Mouse (Mus musculus): ENCODE results near the gene Amz1.

Amz1 gene

GRCm38 (mm10) chr5:140723822-140724221, at the start of gene Amz1:
Gene Amz1, plus strand, starts transcription at chr5:140724127.
- DNase-seq (ENCODE audit: low spot score in 2 of 2): peak; percentile 71 to 82

DNA sequence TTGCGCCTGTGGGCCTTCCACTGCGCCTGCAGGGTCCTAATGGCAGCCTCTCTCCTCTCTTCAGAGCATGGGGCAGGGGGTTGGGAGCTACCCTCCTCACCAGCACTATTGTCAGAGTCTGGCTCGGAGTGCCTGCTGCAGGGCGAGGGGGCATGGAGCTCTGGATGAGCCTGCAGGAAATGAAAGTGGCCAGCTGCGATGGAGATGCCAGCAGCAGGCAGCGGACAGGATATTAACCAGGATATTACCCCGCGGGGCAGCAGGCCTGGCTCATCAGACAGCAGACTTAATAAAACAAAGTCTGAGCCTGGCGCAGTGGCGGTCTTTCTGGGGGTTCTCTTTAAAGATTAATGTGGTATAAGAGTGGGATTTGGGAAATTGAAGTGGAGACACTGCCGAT, 48.8 kb upstream of the Amz1 start:
- DNase-seq (ENCODE audit: low spot score in 2 of 2): no peak

DNA sequence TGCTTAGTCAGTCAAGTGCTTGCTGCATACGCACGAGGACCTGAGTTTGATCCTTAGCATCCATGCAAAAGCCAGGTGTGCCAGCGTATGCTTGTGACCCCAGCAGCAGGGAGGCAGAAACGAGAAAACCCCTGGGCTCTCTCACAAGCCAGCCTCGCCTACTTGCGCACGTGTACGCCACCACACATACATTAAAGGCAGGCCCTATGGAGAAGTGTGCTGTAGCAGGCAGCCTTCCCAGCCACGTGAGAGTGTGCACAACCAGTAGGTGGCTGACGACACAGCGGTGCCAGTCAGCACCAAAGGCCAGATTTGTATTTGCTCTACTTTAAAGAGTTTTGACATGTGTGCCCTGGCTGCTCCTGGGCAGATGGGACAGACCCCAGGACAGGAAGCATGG, 48.3 kb upstream of the Amz1 start:
- DNase-seq (ENCODE audit: low spot score in 2 of 2): peak; percentile 36 to 67

- DNase-seq (ENCODE audit: low spot score in 2 of 2): no peak
Observed at GRCm38 (mm10) chr5:140677137-140677536, 46.8 kb upstream of the Amz1 start.

DNA sequence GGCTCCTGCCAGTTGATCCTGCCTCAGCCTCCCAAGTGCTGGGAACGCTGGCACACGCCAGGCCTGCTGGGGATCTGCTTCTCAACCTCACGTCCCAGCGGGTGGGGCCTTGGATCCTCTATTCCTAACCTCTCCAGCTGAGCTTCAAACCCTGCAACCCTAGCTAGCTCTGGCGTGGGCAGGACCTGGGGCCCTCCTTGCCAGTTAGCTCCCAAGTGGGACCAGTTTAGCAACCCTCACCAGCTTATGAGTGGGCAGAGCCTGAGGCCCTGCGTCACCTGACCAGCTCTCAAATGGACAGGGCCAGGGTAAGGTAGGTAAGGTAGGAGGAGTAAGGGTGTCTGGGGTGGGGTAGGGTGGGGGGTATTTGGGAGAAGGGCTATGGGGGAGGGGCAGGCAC, 43.9 kb upstream of the Amz1 start:
- DNase-seq (ENCODE audit: low spot score in 2 of 2): no peak

DNA sequence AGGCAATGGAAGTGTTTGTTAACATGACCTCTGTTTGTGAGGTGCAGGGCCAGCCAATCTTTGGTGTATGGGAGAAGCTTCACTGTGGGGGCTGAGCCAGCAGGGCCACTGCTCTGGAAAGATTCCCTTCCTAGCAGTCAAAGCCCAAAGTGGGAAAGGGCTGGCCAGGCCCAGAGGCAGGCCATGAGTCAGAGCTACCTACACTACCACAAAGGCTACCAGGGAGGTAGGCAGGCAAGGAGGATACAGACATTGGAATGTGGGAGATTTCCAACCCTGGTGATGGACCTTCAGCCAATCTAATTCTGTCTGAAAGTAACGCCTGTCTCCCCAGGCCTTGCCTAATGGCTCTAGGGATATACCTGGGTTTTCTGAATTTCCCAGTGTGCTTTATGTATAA, 43.0 kb upstream of the Amz1 start:
- no peak for DNase-seq (ENCODE audit: low spot score in 2 of 2)

DNA sequence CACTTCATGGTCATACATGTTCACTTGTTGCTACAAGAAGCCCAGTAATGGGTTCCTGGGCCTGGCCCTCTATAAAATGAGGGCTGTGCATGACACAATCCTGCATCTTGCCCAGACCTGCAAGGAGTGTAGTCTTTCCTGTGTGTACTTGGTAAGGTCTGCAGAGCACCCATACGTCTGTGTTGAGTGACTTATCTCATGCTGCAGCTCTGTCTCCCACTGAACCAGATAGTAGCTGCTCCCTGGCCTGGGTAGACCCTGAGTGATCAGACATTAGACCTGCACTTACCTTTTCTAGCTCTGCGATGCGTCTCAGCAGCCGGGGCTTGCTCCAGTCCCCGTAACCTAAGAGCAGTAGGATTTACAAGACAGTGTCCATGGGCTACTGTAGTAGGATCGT, 41.8 kb upstream of the Amz1 start:
- no peak for DNase-seq (ENCODE audit: low spot score in 2 of 2)

DNA sequence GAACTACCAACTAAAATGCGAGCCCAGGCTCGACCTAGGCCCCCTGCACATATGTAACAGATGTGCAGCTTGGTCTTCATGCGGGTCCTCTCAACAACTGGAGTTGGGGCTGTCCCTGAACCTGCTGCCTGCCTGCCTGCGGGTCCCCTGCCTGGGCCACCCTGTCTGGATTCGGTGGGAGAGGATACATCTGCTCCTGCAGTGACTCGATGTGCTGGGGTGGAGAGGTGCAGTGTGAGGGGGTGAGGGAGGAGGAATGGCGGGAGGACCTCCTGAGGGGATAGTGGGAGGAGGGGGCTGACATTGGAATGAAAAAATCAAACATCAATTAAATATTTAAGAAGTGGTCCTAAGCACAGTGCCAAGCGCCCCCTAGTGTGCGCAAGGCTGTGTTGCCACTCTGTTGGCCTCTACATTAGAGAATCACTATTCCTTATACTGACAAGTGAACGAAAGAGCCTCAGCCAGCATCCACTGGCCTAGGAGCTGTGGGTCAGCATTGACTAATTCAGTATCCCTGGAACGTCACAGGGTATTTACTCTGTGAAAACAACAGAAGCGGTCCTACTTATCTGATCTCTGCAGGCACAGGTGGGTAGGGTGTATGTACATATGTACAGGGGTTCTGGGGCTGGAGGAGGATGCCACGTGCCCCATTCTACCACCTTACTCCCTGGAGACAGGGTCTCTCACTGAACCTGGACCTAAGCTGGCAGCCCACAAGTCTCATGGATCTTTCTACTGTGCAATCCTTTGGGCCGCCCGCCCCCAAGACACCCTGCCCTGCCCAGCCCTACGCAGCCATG, 39.4 kb upstream of the Amz1 start:
- DNase-seq (ENCODE audit: low spot score in 2 of 2): peak in 1 of 2 experiments; percentile 58

GRCm38 (mm10) chr5:140688434-140688833, 35.5 kb upstream of the Amz1 start:
- DNase-seq (ENCODE audit: low spot score in 2 of 2): peak; percentile 46 to 65

GRCm38 (mm10) chr5:140695987-140696386, 27.9 kb upstream of the Amz1 start:
- DNase-seq (ENCODE audit: low spot score in 2 of 2): no peak

GRCm38 (mm10) chr5:140699776-140700175, 24.2 kb upstream of the Amz1 start:
- no peak for DNase-seq (ENCODE audit: low spot score in 2 of 2)

DNA sequence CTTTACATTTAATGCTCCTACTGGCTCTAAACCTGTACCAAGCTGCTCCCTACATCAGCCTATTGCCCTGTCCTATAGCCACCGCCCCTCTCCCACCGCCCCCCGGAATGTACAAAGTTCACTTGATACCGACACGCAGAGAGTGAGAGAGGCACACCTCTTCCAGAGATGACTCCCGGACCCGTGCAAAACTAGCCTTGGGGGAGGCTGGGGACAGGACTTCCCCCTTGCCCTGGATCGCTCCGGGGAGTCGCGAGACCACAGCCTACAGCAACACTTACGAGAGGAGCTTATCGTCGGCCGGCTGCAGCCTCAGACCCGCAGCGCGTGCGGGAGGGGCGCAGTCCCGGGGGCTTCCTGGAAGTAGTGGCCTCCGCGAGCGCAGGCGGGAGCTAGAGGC, 22.3 kb upstream of the Amz1 start:
- peak in 1 of 2 experiments; percentile 35 for DNase-seq (ENCODE audit: low spot score in 2 of 2)

DNA sequence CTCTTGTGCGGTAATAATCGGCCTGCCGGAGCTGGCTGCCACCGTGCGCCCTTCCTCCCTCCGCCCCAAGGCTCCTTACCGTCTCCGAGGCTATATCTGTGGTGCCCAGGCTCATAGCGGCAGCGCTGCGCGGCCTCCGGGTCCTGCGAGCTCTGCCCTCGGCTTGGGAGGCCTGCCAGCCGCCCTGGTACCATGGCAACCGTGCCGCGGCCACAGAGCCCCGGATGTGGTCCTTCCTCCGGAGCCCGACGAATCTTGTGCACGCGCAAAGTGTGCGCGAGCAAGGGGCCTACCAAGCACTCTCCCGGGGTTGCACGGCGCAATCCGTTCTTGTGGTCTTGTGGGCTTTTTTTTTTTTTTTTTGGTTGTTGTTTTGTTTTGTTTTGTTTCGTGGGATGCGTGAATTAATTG, 21.8 kb upstream of the Amz1 start, which contains the start of gene Iqce:
Gene Iqce, minus strand, starts transcription at position 276 of the 411 bp plus-strand sequence.
- DNase-seq (ENCODE audit: low spot score in 2 of 2): peak; percentile 96

- DNase-seq (ENCODE audit: low spot score in 2 of 2): no peak
Observed at GRCm38 (mm10) chr5:140702618-140703175, 21.2 kb upstream of the Amz1 start.

DNA sequence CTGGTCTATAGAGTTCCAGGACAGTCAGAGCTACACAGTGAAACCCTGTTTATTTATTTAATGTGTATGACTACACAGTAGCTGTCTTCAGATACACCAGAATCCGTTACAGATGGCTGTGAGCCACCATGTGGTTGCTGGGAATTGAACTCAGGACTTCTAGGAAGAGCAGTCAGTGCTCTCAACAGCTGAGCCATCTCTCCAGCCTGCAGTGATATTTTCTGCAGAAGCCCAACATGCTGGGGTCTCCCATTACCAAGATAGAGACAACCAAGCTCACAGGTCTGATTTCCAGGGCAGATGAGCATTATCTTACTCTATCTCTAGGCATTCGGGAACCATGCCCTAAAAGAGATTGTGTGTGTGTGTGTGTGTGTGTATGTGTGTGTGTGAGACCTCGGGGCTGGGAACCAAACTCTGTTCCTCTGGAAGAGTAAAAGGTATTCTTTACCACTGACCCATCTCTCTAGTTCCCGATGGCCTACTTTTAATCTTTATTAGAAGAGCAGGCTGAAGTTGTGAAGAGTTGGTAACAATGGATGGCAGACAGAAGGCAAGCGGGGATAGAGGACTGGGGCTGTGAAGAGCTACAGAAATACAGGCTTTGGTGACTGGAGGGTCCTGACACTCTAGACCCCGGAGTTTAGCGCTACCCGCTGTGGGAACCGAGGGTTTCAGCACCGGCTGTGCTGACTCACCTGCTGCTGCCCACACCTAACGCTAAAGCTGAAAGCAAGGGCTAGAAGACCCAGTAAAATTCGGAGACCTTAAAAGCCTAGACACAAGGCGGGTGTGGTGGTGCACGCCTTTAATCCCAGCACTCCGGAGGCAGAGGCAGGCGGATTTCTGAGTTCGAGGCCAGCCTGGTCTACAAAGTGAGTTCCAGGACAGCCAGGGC, 20.2 kb upstream of the Amz1 start:
- DNase-seq (ENCODE audit: low spot score in 2 of 2): no peak

GRCm38 (mm10) chr5:140704378-140705251, 19.3 kb upstream of the Amz1 start, which contains the start of gene Brat1:
Gene Brat1, plus strand, starts transcription at chr5:140705011.
- DNase-seq (ENCODE audit: low spot score in 2 of 2): peak; percentile 99 to 100

GRCm38 (mm10) chr5:140705501-140706171, 18.3 kb upstream of the Amz1 start:
- no peak for DNase-seq (ENCODE audit: low spot score in 2 of 2)

- no peak for DNase-seq (ENCODE audit: low spot score in 2 of 2)
Observed at GRCm38 (mm10) chr5:140710315-140710714, 13.6 kb upstream of the Amz1 start.

GRCm38 (mm10) chr5:140711040-140711439, 12.9 kb upstream of the Amz1 start:
- DNase-seq (ENCODE audit: low spot score in 2 of 2): no peak

DNA sequence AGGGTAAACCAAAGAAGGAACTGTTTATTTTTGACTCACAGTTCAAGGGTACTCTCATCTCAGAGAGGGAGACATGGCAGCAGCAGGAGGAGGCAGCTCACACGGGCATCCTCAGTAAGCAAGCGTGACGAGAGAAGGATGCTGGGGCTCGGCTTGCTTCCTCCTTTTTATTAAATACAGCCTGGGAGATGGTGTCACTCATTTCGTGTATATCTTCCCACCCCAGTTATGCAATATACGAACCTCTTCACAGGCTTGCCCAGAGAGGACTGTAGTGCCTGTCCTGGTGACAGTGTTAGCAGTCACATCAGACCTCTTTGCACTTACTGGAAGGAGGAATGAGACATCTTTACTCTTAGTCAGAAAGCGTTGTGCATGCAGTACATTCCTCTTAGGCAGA, 3.2 kb upstream of the Amz1 start:
- DNase-seq (ENCODE audit: low spot score in 2 of 2): no peak

GRCm38 (mm10) chr5:140722121-140722520, 1.8 kb upstream of the Amz1 start:
- no peak for DNase-seq (ENCODE audit: low spot score in 2 of 2)
